Mouse (Mus musculus) MEL (cell line): ENCODE results near the gene Pabpn1.

Experiments
- CHD1 ChIP-seq: IDR thresholded peaks from 2 replicates; pipeline ENCODE4 v1.6.1; 2012; ENCODE audit warnings: low read depth, mild to moderate bottlenecking, inconsistent platforms, low read length, improper control_type of control experiment
- CHD2 ChIP-seq: IDR thresholded peaks from 2 replicates; pipeline ENCODE4 v1.6.1; 2011; ENCODE audit warnings: low read length, improper control_type of control experiment
- CTCF ChIP-seq, 3 experiments: IDR thresholded peaks in 2 of 3; conservative IDR thresholded peaks in 1 of 3; 2 replicates each; pipeline ENCODE4 v1.5.1; 2011 to 2012; ENCODE audit warnings: low read length in 3 of 3, low read depth in 2 of 3, mild to moderate bottlenecking in 2 of 3, improper control_type of control experiment in 1 of 3, inconsistent platforms in 1 of 3, mixed read lengths in 1 of 3, moderate library complexity in 1 of 3; ENCODE audit not compliant: control insufficient read depth in 1 of 3, insufficient read depth in 1 of 3, poor library complexity in 1 of 3, severe bottlenecking in 1 of 3
- E2F4 ChIP-seq: IDR thresholded peaks from 2 replicates; pipeline ENCODE4 v1.6.1; 2011; ENCODE audit warnings: low read depth, low read length, improper control_type of control experiment, borderline replicate concordance
- EP300 ChIP-seq, 2 experiments: IDR thresholded peaks; 2 replicates each; pipeline ENCODE4 v1.6.1; 2011; ENCODE audit warnings: improper control_type of control experiment in 2 of 2, low read length in 2 of 2, low read depth in 1 of 2, mild to moderate bottlenecking in 1 of 2
- ETS1 ChIP-seq: IDR thresholded peaks from 2 replicates; pipeline ENCODE4 v1.6.1; 2012; ENCODE audit warnings: low read depth, mild to moderate bottlenecking, inconsistent platforms, low read length, improper control_type of control experiment, moderate library complexity
- POLR2A ChIP-seq, 2 experiments: IDR thresholded peaks; 2 replicates each; pipeline ENCODE4 v1.6.1; 2011 to 2012; ENCODE audit warnings: low read length in 2 of 2, mild to moderate bottlenecking in 2 of 2, control low read depth in 1 of 2, improper control_type of control experiment in 1 of 2, low read depth in 1 of 2, moderate library complexity in 1 of 2; ENCODE audit not compliant: control insufficient read depth in 1 of 2, insufficient read depth in 1 of 2, poor library complexity in 1 of 2
- SIN3A ChIP-seq: IDR thresholded peaks from 2 replicates; pipeline ENCODE4 v1.6.1; 2012; ENCODE audit warnings: low read length, improper control_type of control experiment, inconsistent platforms
- ZKSCAN1 ChIP-seq: IDR thresholded peaks from 2 replicates; pipeline ENCODE4 v1.6.1; 2012; ENCODE audit warnings: low read depth, mild to moderate bottlenecking, inconsistent platforms, low read length, improper control_type of control experiment, moderate library complexity
- ZMIZ1 ChIP-seq: IDR thresholded peaks from 2 replicates; pipeline ENCODE4 v1.6.1; 2012; ENCODE audit warnings: low read depth, mild to moderate bottlenecking, inconsistent platforms, low read length, improper control_type of control experiment, moderate library complexity

DNA sequence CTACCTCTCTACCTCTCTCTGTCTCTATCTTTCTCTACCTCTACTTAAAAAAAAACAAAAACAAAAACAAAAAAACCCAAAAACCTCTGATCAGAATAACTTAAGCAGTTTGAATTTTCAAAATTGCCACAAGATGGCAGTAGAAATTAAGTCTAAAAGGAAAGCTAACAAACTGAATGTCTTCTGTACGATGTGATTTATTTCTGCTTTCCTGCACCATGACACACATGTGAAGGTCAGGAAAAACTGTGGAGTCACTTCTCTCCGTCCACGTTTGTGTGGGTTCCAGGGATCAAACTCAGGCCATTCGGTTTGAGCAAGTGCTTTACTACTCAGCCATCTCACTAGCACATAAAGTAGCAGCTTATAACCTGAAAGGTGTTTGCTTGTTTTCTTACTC, 48.8 kb upstream of the Pabpn1 start:
- TF ChIP-seq POLR2A (IDR thresholded peaks at IDR 0.05; ENCODE audit: control insufficient read depth in 1 of 2, insufficient read depth in 1 of 2, low read depth in 1 of 2, low read length in 2 of 2, poor library complexity in 1 of 2) (no peak), E2F4 (no peak), ZKSCAN1 (peak; percentile 59), CHD1 (no peak), CTCF (IDR thresholded peaks at IDR 0.05 in 2 of 3, conservative IDR thresholded peaks at IDR 0.05 in 1 of 3; ENCODE audit: control insufficient read depth in 1 of 3, insufficient read depth in 1 of 3, low read depth in 2 of 3, low read length in 3 of 3, poor library complexity in 1 of 3, severe bottlenecking in 1 of 3) (peak in 2 of 3 experiments; percentile 28 to 67; a peak in 3 of 6 replicates), ETS1 (no peak), CHD2 (no peak), EP300 (IDR thresholded peaks at IDR 0.05; ENCODE audit: low read depth in 1 of 2, low read length in 2 of 2) (no peak), SIN3A (no peak), ZMIZ1 (no peak)
